Mouse (Mus musculus): Measurements from ENCODE around the gene D630039A03Rik.

DNA sequence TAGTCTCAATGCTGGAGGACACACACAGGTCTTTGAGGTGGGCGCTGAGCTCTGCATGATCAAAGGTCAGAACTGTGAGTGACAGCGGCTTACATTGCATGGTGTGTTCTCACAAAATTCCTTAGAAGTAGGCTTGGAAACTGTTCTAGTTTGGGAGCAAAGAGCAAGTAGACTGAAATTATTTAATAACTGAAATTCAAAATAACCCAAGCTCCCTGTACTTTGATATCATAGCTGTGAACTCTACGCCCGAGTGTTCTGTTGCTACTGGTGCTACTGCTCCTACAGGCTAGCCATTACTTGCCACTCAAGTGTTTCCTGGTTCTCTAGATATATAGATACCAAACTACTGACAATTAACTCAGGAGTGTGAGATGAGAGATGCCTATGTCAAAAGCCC is 49.4 kb upstream of the D630039A03Rik start:
- TF ChIP-seq GATA1 (IDR thresholded peaks at IDR 0.05; ENCODE audit: borderline replicate concordance, low read length) (no peak), CTCF (IDR thresholded peaks at IDR 0.05; ENCODE audit: low read depth, low read length) (no peak)
